Mouse (Mus musculus) kidney, adult 2 months (tissue): ENCODE data around the gene Wnt10b. TPM values are rescaled to one million over a fixed set of nuclear protein-coding genes. Genes with fewer than 3 reads are reported as not detected.

Experiments
- DNase-seq: peaks from one replicate; pipeline ENCODE4 v3.0.0; 2021
- H3K27ac ChIP-seq: fragments of 200-500 bp; 2 replicates; pipeline ENCODE4 v1.5.1; 2012; ENCODE audit warnings: low read depth, low read length, control low read depth, inconsistent platforms; ENCODE audit not compliant: insufficient read depth
- H3K27me3 ChIP-seq: fragments of 200-500 bp; replicated peaks from 2 replicates; pipeline ENCODE4 v1.6.1; 2012; ENCODE audit warnings: mild to moderate bottlenecking, moderate library complexity, low read length, inconsistent platforms; ENCODE audit not compliant: control insufficient read depth, insufficient read depth
- H3K36me3 ChIP-seq: fragments of 200-500 bp; 2 replicates; pipeline ENCODE4 v1.6.1; 2012; ENCODE audit warnings: mild to moderate bottlenecking, moderate library complexity, low read length, inconsistent platforms; ENCODE audit not compliant: control insufficient read depth, insufficient read depth
- H3K4me1 ChIP-seq: fragments of 200-500 bp; 2 replicates; pipeline ENCODE4 v1.6.1; 2011; ENCODE audit warnings: low read length; ENCODE audit not compliant: control insufficient read depth, insufficient read depth
- H3K4me3 ChIP-seq: fragments of 200-500 bp; 2 replicates; pipeline ENCODE4 v1.5.1; 2011; ENCODE audit warnings: mild to moderate bottlenecking, low read depth, low read length, control low read depth; ENCODE audit not compliant: insufficient read depth
- CTCF ChIP-seq: fragments of 200-500 bp; conservative IDR thresholded peaks from 2 replicates; pipeline ENCODE4 v1.5.1; 2011; ENCODE audit warnings: low read depth, mild to moderate bottlenecking, control low read depth, low read length, moderate library complexity, mixed read lengths; ENCODE audit not compliant: insufficient read depth, insufficient read length
- POLR2A ChIP-seq: fragments of 200-500 bp; IDR thresholded peaks from one replicate; pipeline ENCODE4 v1.6.1; 2011; ENCODE audit warnings: low read depth, low read length, control low read depth
- WGBS: fragments of 180-500 bp; shearing (Covaris S2); methylation state at CpG from one replicate; pipeline ENCODE4 v1.1.7; 2018; 5-methylcytosine and 5-hydroxymethylcytosine counted together
- polyA plus RNA-seq: library from polyadenylated mRNA; depleted of rRNA; stranded (reverse); fragments of >200 nt; gene quantifications from 2 replicates; pipeline ENCODE4 v1.2.3, GENCODE M21; 2012

The Wnt10b gene
- polyA plus RNA-seq, 1 experiment: 0.25 TPM

- Histone ChIP-seq H3K4me3 (no peak overlapping the region), H3K27ac (no peak overlapping the region), H3K36me3 (no peaks in the 10 kb centered on the region), H3K4me1 (peaks cover 3% of the 10 kb centered on the region; the same call in 1 of the 2 replicates), H3K27me3 (peaks cover 13% of the 10 kb centered on the region)
- 17% methylated on average over 11 of the region's 11 CpGs for WGBS
- DNase-seq: no peak
- TF ChIP-seq POLR2A (no peak), CTCF (no peak)
These were observed 856 bp upstream of the Wnt10b start for GRCm38 (mm10) chr15:98778806-98779205.

GRCm38 (mm10) chr15:98778191-98778770 is 331 bp upstream of the Wnt10b start:
- no peak for DNase-seq
- no peak overlapping the region for H3K4me3 ChIP-seq

GRCm38 (mm10) chr15:98777005-98777616 is 839 bp downstream of the Wnt10b start:
- H3K4me1 ChIP-seq: peaks cover 6% of the 10 kb centered on the region; the same call in 1 of the 2 replicates
- no peak overlapping the region for H3K4me3 ChIP-seq
- 18% methylated on average over 19 of the region's 19 CpGs for WGBS
- DNase-seq: no peak
- peaks cover 13% of the 10 kb centered on the region for H3K27me3 ChIP-seq
- no peaks in the 10 kb centered on the region for H3K36me3 ChIP-seq
- no peak overlapping the region for H3K27ac ChIP-seq
- TF ChIP-seq CTCF (no peak), POLR2A (no peak)

More at GRCm38 (mm10) chr15:98778191-98778770, 331 bp upstream of the Wnt10b start:
- Histone ChIP-seq H3K27me3 (peaks cover 13% of the 10 kb centered on the region), H3K27ac (no peak overlapping the region), H3K4me1 (peaks cover 3% of the 10 kb centered on the region; the same call in 1 of the 2 replicates), H3K36me3 (no peaks in the 10 kb centered on the region)
- TF ChIP-seq POLR2A: no peak
- no peak for TF ChIP-seq CTCF
- WGBS: 4% methylated on average over 25 of the region's 25 CpGs

GRCm38 (mm10) chr15:98776280-98777004 is 1.5 kb downstream of the Wnt10b start:
- Histone ChIP-seq H3K27me3 (peaks cover 13% of the 10 kb centered on the region), H3K36me3 (no peaks in the 10 kb centered on the region), H3K27ac (no peak overlapping the region), H3K4me3 (peak overlapping the region; percentile 31), H3K4me1 (peaks cover 6% of the 10 kb centered on the region; the same call in 1 of the 2 replicates)
- DNase-seq: peak; percentile 21
- TF ChIP-seq POLR2A (no peak), CTCF (no peak)
- 5% methylated on average over 62 of the region's 62 CpGs for WGBS

- no peaks in the 10 kb centered on the region for H3K36me3 ChIP-seq
- no peak overlapping the region for H3K27ac ChIP-seq
- TF ChIP-seq POLR2A: no peak
- no peak for TF ChIP-seq CTCF
- peaks cover 13% of the 10 kb centered on the region for H3K27me3 ChIP-seq
- no peak overlapping the region for H3K4me3 ChIP-seq
- DNase-seq: no peak
- peaks cover 6% of the 10 kb centered on the region; the same call in 1 of the 2 replicates for H3K4me1 ChIP-seq
- WGBS: 25% methylated on average over 5 of the region's 5 CpGs
These were observed 2.4 kb downstream of the Wnt10b start for GRCm38 (mm10) chr15:98775533-98775932.

GRCm38 (mm10) chr15:98774096-98774495 is 3.9 kb downstream of the Wnt10b start:
- Histone ChIP-seq H3K27me3 (peaks cover 13% of the 10 kb centered on the region), H3K27ac (no peak overlapping the region), H3K36me3 (no peaks in the 10 kb centered on the region), H3K4me1 (peaks cover 6% of the 10 kb centered on the region; the same call in 1 of the 2 replicates), H3K4me3 (no peak overlapping the region)
- no peak for DNase-seq
- 70% methylated on average over 15 of the region's 15 CpGs for WGBS
- TF ChIP-seq CTCF: no peak
